Mouse (Mus musculus) cerebellum, adult 2 months (tissue): ENCODE results near the gene Kif17.

Source experiments
- CTCF ChIP-seq: fragments of 200-500 bp; IDR thresholded peaks from 2 replicates; pipeline ENCODE4 v1.5.1; 2011; ENCODE audit warnings: low read depth, mild to moderate bottlenecking, control low read depth, low read length, moderate library complexity, borderline replicate concordance; ENCODE audit not compliant: insufficient read depth
- POLR2A ChIP-seq: fragments of 200-500 bp; IDR thresholded peaks from 2 replicates; pipeline ENCODE4 v1.6.1; 2011; ENCODE audit warnings: low read length, control low read depth, borderline replicate concordance; ENCODE audit not compliant: insufficient read depth

DNA sequence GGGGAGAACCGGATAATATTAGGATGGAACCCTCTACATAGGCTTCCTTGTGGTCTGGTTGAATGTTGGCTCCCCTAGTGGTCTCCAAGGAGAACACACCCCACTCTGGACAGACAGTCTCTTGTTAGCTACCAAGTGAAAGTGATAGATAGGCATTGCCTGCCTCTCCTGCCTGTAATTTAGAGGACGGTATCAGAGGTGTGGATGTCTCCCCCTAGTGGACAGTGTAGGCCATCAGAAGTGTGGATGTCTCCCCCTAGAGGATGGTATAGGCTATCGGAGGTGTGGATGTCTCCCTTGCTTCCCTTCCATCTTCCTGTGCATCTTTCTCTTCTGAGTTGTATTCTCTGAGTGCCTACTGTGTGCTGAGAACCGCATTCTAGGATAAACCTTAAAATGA lies 32.6 kb downstream of the Kif17 start:
- TF ChIP-seq POLR2A (no peak), CTCF (peak; percentile 98)
